Mouse (Mus musculus): ENCODE results near the gene Tmem243. TPM values are rescaled to one million over a fixed set of nuclear protein-coding genes. Genes with fewer than 3 reads are reported as not detected.
"Not testable (repeated sequence)": the region's sequence is repeated elsewhere in the genome, so short reads cannot be mapped to it uniquely, and the experiment has no call there.

Tmem243 gene
- total RNA-seq, 2 experiments from 2014 or later: 11.3 to 11.5 TPM

DNA sequence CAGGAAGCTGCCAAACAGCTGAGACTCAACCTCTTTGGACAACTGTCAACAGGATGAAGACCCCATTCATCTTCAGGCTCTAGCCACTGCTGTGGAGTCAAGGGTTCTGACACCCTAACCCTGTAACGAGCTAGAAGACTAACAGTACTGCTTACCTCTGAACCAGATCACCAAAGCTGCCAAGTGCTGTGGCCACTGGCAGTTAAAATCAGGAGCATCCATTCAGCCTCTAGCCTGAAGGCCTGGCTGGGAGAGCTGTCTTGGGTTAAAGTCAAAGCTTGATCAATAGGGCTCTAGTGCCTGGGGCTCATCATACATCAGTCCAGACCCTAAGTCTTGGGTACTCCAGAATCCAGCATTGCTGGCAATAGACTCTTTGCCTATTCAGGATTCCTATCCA is 56.9 kb downstream of the Tmem243 start:
- intact Hi-C loops (cut with DNase I): no loop called here
- H3K4me3 ChIP-seq: no peak overlapping the region
- H3K27ac ChIP-seq: no peak overlapping the region
- TF ChIP-seq CTCF (IDR thresholded peaks at IDR 0.05): no peak
- DNase-seq (ENCODE audit: extremely low spot score in 1 of 2, low spot score in 2 of 2): no peak

DNA sequence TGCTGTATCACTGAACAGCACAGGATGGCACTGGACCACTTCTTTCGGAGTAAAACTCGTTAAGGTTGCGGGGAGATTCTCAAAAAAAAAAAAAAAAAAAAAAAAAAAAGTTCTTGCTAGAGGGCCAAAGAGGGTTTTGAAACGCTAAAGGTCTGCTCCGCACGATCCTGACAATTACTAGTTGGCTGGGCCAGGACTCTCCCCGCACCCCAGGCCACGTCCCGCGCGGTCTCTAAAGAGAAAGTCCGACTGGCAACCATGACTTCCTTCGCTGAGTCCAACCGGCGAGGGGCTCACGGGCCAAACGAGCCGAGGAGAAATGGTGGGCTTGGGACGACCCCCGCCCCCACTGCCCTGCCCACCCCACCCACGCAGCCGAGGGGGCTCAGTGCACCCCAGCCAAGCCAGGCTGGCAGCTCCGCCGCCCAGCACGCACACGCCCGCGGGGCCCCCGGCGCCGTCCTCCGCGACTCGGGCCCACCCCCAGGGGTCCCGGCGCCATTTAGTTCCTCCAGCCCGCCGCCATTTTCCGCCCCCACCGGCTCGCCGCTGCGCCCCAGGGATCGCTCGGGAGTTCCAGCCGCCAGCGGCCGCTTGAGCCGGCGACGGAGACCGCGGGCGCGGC is 60.5 kb downstream of the Tmem243 start:
- intact Hi-C loops (cut with DNase I): loop anchor here (2.0 to 10.0 kb wide), 4 partner anchors 106 to 1474 kb away; partner anchors contain the start of genes 9330182L06Rik, Dbf4 and Slc25a40
- H3K27ac ChIP-seq: peak overlapping the region; percentile 96
- peak in 1 of 2 experiments; percentile 26 for DNase-seq (ENCODE audit: extremely low spot score in 1 of 2, low spot score in 2 of 2)
- no peak for TF ChIP-seq CTCF (IDR thresholded peaks at IDR 0.05)
- peak overlapping the region; percentile 79 for H3K4me3 ChIP-seq

DNA sequence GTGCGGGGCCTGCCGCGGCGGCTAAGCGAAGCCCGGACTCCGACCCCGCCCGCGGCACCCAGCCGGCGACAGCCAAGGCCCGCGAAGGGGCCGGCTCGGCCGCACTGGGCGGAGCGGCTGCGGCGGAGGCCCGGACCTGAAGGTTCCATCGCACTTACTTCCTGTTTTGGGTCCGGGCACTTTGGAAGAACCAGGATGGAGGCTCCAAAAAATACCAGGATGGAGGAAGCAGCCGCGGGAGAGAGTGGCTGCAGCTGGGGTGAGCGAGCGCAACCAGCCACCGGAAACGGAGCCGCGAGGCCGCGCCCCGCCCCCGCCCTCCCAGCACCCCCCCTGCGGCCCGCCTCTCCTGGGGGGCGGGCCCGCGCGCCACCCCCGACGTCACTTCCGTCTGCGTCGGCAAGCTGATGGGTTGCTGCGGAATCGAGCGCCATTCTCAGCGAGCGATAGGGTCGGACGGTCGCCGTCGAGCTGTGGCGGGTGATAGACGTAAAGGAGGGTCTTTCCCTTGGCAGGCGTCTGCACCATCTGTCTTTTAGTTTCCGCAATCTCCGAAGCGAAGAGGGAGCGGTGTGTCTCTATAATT is 61.1 kb downstream of the Tmem243 start, which contains the start of gene Dmtf1:
Gene Dmtf1 (minus strand): TSS at position 321 of the 586 bp plus-strand sequence.
- Histone ChIP-seq H3K4me3 (peak within 1 kb of the TSS; percentile 79), H3K27ac (peak within 1 kb of the TSS; percentile 97)
- intact Hi-C loops (cut with DNase I): loop anchor here (2.0 to 10.0 kb wide), 4 partner anchors 105 to 1473 kb away; partner anchors contain the start of genes 9330182L06Rik, Dbf4 and Slc25a40
- peak; percentile 89 to 90 for DNase-seq (ENCODE audit: extremely low spot score in 1 of 2, low spot score in 2 of 2)
- TF ChIP-seq CTCF (IDR thresholded peaks at IDR 0.05): no peak

DNA sequence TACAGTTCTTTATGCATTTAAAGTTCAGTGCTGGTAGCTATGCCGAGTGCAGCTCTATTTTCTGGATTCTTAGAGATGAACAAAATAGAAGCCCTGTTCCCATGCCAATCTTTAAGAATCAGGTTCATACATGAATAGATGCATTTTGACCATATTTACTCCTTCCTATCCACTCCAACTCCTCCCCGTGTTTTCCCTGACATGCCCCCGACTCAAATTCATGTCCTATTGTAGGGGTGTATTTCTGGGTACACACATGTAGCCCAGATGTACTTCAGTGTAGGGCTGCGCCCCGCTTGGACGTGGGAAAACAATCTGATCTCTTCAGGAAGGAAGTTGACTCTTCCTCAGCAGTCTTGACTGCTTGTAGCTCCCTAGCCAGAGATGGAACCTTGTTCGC is 61.6 kb downstream of the Tmem243 start:
- H3K27ac ChIP-seq: peak overlapping the region; percentile 97
- DNase-seq (ENCODE audit: extremely low spot score in 1 of 2, low spot score in 2 of 2): no peak
- intact Hi-C loops (cut with DNase I): loop anchor here (5.0 to 10.0 kb wide), 3 partner anchors 740 to 1473 kb away; partner anchors contain the start of genes Dbf4 and Slc25a40
- peak overlapping the region; percentile 79 for H3K4me3 ChIP-seq
- TF ChIP-seq CTCF (IDR thresholded peaks at IDR 0.05): no peak

DNA sequence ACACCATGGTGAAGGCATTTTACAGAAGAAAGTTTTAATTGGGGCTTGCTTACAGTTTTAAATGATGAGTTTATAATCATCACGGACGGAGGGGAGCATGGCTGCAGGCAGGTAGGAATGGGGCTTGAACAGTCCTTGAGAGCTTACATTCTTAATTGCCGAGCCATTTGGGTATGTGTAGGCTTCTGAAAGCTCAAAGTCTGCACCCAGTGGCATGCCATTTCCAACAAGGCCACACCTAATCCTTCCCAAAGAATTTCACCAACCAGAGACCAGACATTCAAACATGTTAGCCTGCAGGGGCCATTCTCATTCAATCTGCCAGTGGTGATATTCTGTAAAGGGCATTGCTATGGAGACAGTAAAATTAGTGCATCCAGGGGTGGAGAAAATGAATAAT is 62.9 kb downstream of the Tmem243 start:
- no peak for DNase-seq (ENCODE audit: extremely low spot score in 1 of 2, low spot score in 2 of 2)
- intact Hi-C loops (cut with DNase I): loop anchor here (5.0 to 10.0 kb wide), 3 partner anchors 741 to 1471 kb away; partner anchors contain the start of genes Dbf4 and Slc25a40
- no peak overlapping the region for H3K4me3 ChIP-seq
- no peak for TF ChIP-seq CTCF (IDR thresholded peaks at IDR 0.05)
- H3K27ac ChIP-seq: no peak overlapping the region

DNA sequence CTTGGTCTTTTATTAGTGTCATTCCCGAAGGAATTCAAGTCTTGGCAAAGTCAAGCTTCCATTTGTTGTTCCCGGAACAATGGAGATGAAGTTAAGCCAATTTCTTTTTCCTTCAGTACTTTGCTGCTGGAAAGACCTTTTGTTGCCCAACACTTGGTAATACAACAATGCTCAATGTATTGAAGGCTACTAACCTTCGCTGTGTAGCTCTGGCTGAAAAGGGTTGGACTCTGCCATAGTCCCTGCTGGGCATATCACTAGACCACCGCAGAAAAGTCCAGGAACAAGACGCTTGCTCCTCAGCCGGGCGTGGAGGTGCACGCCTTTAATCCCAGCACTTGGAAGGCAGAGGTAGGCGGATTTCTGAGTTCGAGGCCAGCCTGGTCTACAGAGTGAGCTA is 64.7 kb downstream of the Tmem243 start:
- not testable (repeated sequence) for DNase-seq (ENCODE audit: extremely low spot score in 1 of 2, low spot score in 2 of 2); H3K4me3 ChIP-seq; H3K27ac ChIP-seq
- intact Hi-C loops (cut with DNase I): loop anchor here (10.0 kb wide), 2 partner anchors 1400 to 1470 kb away; no protein-coding TSS in a partner anchor

DNA sequence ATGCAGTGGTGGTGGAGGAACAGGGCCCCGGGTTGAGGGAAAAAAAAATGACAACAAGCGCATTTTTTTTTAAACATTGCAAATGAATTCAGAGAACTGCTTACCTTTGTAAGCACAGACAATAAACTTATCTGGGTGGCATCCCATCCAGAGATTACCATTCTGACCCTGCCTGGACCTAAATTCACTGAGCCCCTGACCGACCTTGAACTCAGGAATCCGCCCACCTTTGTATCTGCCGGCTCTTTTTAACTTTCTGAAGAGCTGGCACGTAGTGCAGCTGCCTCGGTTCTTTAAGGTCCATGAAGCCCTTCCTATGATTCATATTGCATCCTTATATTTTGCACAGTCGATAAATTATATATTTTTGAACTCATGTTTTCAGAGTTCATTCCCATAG is 65.9 kb downstream of the Tmem243 start:
- Histone ChIP-seq H3K27ac (no peak overlapping the region), H3K4me3 (no peak overlapping the region)
- no peak for DNase-seq (ENCODE audit: extremely low spot score in 1 of 2, low spot score in 2 of 2)
- intact Hi-C loops (cut with DNase I): loop anchor here (10.0 kb wide), 2 partner anchors 1398 to 1468 kb away; no protein-coding TSS in a partner anchor
- no peak for TF ChIP-seq CTCF (IDR thresholded peaks at IDR 0.05)

DNA sequence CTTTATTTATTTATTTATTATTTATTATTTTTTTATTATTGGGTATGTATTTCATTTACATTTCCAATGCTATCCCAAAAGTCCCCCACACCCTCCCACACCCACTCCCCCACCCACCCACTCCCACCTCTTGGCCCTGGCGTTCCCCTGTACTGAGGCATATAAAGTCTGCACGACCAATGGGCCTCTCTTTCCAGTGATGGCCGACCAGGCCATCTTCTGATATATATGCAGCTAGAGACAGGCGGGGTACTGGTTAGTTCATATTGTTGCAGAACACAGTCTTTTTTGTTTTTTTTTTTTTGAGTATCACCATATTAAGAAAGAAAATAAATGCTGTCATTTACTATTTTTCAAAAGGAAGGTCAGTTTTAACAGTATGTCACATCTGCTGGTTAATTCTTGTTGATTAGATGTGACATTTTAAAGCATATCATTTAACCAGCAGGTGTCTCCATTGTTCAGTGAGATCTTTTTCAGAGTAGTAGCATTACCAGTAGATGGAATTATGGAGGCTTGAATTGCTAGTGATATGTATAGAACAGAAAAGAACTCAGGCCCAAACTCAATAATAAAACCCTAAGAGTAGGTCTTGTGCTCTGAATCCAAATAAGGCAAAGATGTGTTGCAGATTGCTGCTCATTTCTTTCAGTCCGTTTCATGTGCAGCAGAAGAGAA is 69.0 kb downstream of the Tmem243 start:
- H3K27ac ChIP-seq; DNase-seq (ENCODE audit: extremely low spot score in 1 of 2, low spot score in 2 of 2); H3K4me3 ChIP-seq: not testable (repeated sequence)
- intact Hi-C loops (cut with DNase I): loop anchor here (1.0 to 10.0 kb wide), 3 partner anchors 258 to 1465 kb away; no protein-coding TSS in a partner anchor
- TF ChIP-seq CTCF (IDR thresholded peaks at IDR 0.05): peak; percentile 63

DNA sequence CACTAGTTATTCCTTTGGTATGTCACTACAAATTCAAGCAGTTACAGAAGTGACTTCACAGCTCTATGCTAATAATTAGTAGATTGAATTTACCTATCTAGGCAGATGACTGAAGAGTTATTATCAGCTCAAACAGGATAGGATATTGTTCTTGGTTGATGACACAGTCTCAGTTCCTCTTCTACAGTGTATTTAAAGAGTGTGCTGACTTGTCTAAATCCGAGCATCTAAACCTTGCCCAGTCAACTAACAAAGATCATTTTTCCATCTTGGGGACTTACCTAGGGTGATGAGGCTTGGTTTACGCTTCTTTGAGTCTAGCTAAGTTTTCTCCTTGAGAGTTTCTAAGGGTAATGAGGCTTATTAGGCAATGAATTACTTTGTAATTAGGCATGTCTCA is 72.8 kb downstream of the Tmem243 start:
- Histone ChIP-seq H3K4me3 (no peak overlapping the region), H3K27ac (no peak overlapping the region)
- intact Hi-C loops (cut with DNase I): no loop called here
- no peak for TF ChIP-seq CTCF (IDR thresholded peaks at IDR 0.05)
- DNase-seq (ENCODE audit: extremely low spot score in 1 of 2, low spot score in 2 of 2): no peak

DNA sequence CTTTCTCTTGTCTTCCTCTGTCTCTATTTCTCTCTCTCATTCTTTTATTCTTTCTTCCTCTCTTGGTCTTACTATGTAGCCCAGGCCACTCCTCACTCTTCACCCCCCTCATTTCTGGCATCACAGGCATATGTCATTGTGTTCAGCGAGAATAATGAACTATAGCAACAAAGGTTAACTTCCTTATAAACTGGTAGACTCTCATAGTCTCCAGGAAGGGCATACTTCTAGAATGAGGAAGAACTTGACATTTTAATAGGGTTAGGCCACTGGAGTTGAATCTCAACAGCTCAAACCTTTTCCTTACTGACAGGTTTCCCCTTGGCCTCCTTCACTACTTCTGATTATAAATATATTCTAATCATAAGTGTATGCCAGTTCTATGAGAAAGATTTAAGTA is 86.0 kb downstream of the Tmem243 start:
- no peak for DNase-seq (ENCODE audit: extremely low spot score in 1 of 2, low spot score in 2 of 2)
- intact Hi-C loops (cut with DNase I): no loop called here
- TF ChIP-seq CTCF (IDR thresholded peaks at IDR 0.05): no peak
- H3K27ac ChIP-seq: no peak overlapping the region
- H3K4me3 ChIP-seq: no peak overlapping the region

Other genes starting within 250 kb of the Tmem243 start
- 1 to 10 TPM; 3.8 to 5.8 TPM for gene Abcb4, start 207.0 kb upstream of the Tmem243 start, total RNA-seq (2021)
- 10 to 100 TPM; 23.8 to 24.0 TPM for gene Crot, start 103.3 kb upstream of the Tmem243 start, total RNA-seq (2021)
- 10 to 100 TPM; 57.2 to 60.4 TPM for gene Dmtf1, start 61.1 kb downstream of the Tmem243 start, total RNA-seq (2021)
- gene 9330182L06Rik, start 165.4 kb downstream of the Tmem243 start, total RNA-seq (2021): 10 to 100 TPM; 33.3 to 37.4 TPM